Mouse (Mus musculus) gastrocnemius, adult 2 months (tissue): ENCODE data around the gene Slc25a51. TPM values are rescaled to one million over a fixed set of nuclear protein-coding genes. Genes with fewer than 3 reads are reported as not detected.

Experiments
- DNase-seq: peaks from one replicate; pipeline ENCODE4 v3.0.0; 2022
- H3K27ac ChIP-seq: fragments of 200-600 bp; 2 replicates; pipeline ENCODE4 v1.8.1; 2022; ENCODE audit warnings: mild to moderate bottlenecking
- H3K4me3 ChIP-seq: fragments of 200-600 bp; 2 replicates; pipeline ENCODE4 v1.8.1; 2022; ENCODE audit warnings: mild to moderate bottlenecking, moderate library complexity
- CTCF ChIP-seq: fragments of 200-600 bp; IDR thresholded peaks from 2 replicates; pipeline ENCODE4 v1.8.1; 2022; ENCODE audit warnings: antibody characterized with exemption, mild to moderate bottlenecking, moderate library complexity
- intact Hi-C: fragments of 180-260 bp; cut with DNase I; formaldehyde crosslinking; loops from one replicate; pipeline ENCODE4 v1.15.1; 2025
- microRNA-seq: library from miRNA; unstranded; fragments of <30 nt; microRNA quantifications from one replicate; pipeline ENCODE4 v1.2.0, GENCODE M21; 2021
- total RNA-seq, 2 experiments: library from RNA; stranded (reverse); gene quantifications; 2 replicates each; pipeline ENCODE4 v1.2.3; 2021

Slc25a51 gene
- total RNA-seq, 2 experiments from 2014 or later = 90.1 to 99.7 TPM

GRCm38 (mm10) chr4:45376573-45376972, 32.0 kb downstream of the Slc25a51 start:
- intact Hi-C loops = no loop called here
- no peak for TF ChIP-seq CTCF
- DNase-seq = no peak
- H3K4me3 ChIP-seq = no peak overlapping the region
- H3K27ac ChIP-seq = no peak overlapping the region

GRCm38 (mm10) chr4:45374879-45375278, 33.7 kb downstream of the Slc25a51 start:
- Histone ChIP-seq H3K27ac (no peak overlapping the region), H3K4me3 (no peak overlapping the region)
- no peak for TF ChIP-seq CTCF
- DNase-seq = no peak
- intact Hi-C loops = no loop called here

DNA sequence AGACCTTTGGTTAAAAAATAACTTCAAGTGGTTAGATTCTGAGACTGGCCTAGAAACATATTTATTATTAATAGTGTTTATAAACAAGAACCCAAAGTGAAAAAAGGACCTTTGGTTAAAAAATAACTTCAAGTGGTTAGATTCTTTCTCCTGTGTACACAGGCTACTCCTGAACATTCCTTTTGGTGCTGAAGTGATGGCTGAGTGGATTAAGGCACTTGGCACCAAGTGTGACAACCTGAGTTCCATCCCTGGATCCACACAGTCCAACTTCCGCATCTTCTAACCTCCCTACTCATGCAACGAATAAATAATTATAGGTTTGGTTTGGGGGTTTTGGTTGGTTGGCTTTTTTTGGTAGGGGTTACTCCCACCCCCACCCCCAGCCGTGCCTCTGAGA, 37.3 kb downstream of the Slc25a51 start:
- TF ChIP-seq CTCF = no peak
- intact Hi-C loops = no loop called here
- H3K27ac ChIP-seq = no peak overlapping the region

GRCm38 (mm10) chr4:45356653-45357052, 51.9 kb downstream of the Slc25a51 start:
- no peak overlapping the region for H3K4me3 ChIP-seq
- H3K27ac ChIP-seq = no peak overlapping the region
- intact Hi-C loops = loop anchor here (5.0 kb wide), 1 partner anchor 36 kb away; no protein-coding TSS in a partner anchor
- DNase-seq = no peak
- no peak for TF ChIP-seq CTCF

More for the DNA sequence above, 37.3 kb downstream of the Slc25a51 start:
- no peak for DNase-seq
- no peak overlapping the region for H3K4me3 ChIP-seq

Small RNAs within 50 kb of the gene (microRNA-seq; reads per million reads assigned to microRNA genes)
- not detected for gene Gm25692

Other genes starting within 250 kb of the Slc25a51 start
- under 1 TPM; 0.06 to 0.38 TPM for gene Frmpd1, start 223.9 kb downstream of the Slc25a51 start, total RNA-seq
- 1 to 10 TPM; 4.1 to 6.1 TPM for gene Trmt10b, start 111.6 kb downstream of the Slc25a51 start, total RNA-seq
- 10 to 100 TPM in 1 of 2 experiments, 1 to 10 TPM in 1; 7.5 to 10.9 TPM for gene Dcaf10, start 66.7 kb downstream of the Slc25a51 start, total RNA-seq
- 10 to 100 TPM; 11.2 to 16.3 TPM for gene Exosc3, start 66.0 kb downstream of the Slc25a51 start, total RNA-seq
- 10 to 100 TPM in 1 of 2 experiments, 1 to 10 TPM in 1; 6.5 to 10.0 TPM for gene Shb, start 123.7 kb upstream of the Slc25a51 start, total RNA-seq